In genomic region chr1:151616555-151617205, GRCm38 (mm10) we compare ENCODE assay signal across 10 mouse cellular contexts. TPM values are rescaled to one million over a fixed set of nuclear protein-coding genes. Genes with fewer than 3 reads are reported as not detected.
DNase-seq lines count a peak whose midpoint lies in the region; ATAC-seq lines count a peak whose summit lies in the region.
"Had no signal": no experiment of that assay in that cellular context is flagged by ENCODE, and none has a peak within 500 bp of the region (broad histone marks: within the 10 kb centered on the region; RNA-seq: fewer than 3 reads in every experiment).

No protein-coding gene starts in this region.

- H3K9ac ChIP-seq in forebrain, embryonic 15.5 days (replicated peaks), result no peak overlapping the region
- H3K9ac ChIP-seq: hindbrain, embryonic 13.5 days; lung, embryonic 14.5 days had no signal

- no peaks in the 10 kb centered on the region for H3K36me3 ChIP-seq in forebrain, embryonic 15.5 days
- H3K36me3 ChIP-seq: hindbrain, embryonic 13.5 days had no signal

- 92% methylated on average over 7 of the region's 7 CpGs for WGBS in forebrain, embryonic 15.5 days

- ATAC-seq in forebrain, embryonic 15.5 days (replicated peaks), result no peak
- no peak for ATAC-seq in monocyte, adult 5-6 weeks (replicated peaks; ENCODE audit: insufficient number of reproducible peaks, low FRiP score, low TSS enrichment, poor library complexity, severe bottlenecking)

- H3K27me3 ChIP-seq in forebrain, embryonic 15.5 days, result no peaks in the 10 kb centered on the region
- H3K27me3 ChIP-seq: hindbrain, embryonic 13.5 days had no signal

- no peaks in the 10 kb centered on the region; the same call in 1 of the 2 replicates for H3K4me1 ChIP-seq in forebrain, embryonic 15.5 days

- peak; percentile 26 for DNase-seq in spleen, adult 12 weeks (ENCODE audit: low spot score)
- no peak for DNase-seq in spleen, adult 18-20 months
- DNase-seq in adrenal gland, adult 18-20 months (ENCODE audit: low spot score in 2 of 2), result peak; percentile 37 to 57
- DNase-seq in left cerebral cortex, postnatal 25 days (ENCODE audit: low spot score in 2 of 2), result peak; percentile 16 to 81
- DNase-seq in cerebellum, adult 9-11 months, result no peak
- DNase-seq: kidney, postnatal 10 days; lung, embryonic 14.5 days had no signal

- no peaks in the 10 kb centered on the region for H3K9me3 ChIP-seq in forebrain, embryonic 15.5 days
- H3K9me3 ChIP-seq: hindbrain, embryonic 13.5 days had no signal

- no peak overlapping the region for H3K4me3 ChIP-seq in forebrain, embryonic 15.5 days
- H3K4me3 ChIP-seq: hindbrain, embryonic 13.5 days had no signal

- H3K4me2 ChIP-seq in forebrain, embryonic 15.5 days (replicated peaks), result no peak overlapping the region
- H3K4me2 ChIP-seq: hindbrain, embryonic 13.5 days; lung, embryonic 14.5 days had no signal

- H3K27ac ChIP-seq in forebrain, embryonic 15.5 days (replicated peaks), result no peak overlapping the region
- H3K27ac ChIP-seq: hindbrain, embryonic 13.5 days had no signal

- intact Hi-C loops in left cerebral cortex, postnatal 25 days (cut with DNase I), result no loop called here

RNA-seq across cellular contexts. Expression of gene Fam129a, which starts 45.7 kb away (rescaled TPM):
- 100 to 1,000 TPM; 124 to 180 TPM for total RNA-seq in adrenal gland, adult 18-20 months (2021)
- total RNA-seq in left cerebral cortex, postnatal 25 days (2021), result 1 to 10 TPM; 1.9 to 2.1 TPM
- 0.41 and 2.2 TPM in 2 replicates for polyA plus RNA-seq in forebrain, embryonic 15.5 days (2015; fragmentation: Nextera tagmentation; extraction: Ambion mirVana)
- 94.5 to 113 TPM (median 95.7 TPM) in 3 replicates for total RNA-seq in monocyte, adult 5-6 weeks (2017)

Comparison
In these comparisons a context has a peak if more than half of its experiments do, and no peak if none do; other contexts are left out.
1. DNase-seq: peak in spleen, adult 12 weeks (single experiment), adrenal gland, adult 18-20 months (2 of 2) and left cerebral cortex, postnatal 25 days (2 of 2); none in spleen, adult 18-20 months (0 of 2) and cerebellum, adult 9-11 months (single experiment).
2. RNA of gene Fam129a, which starts 45.7 kb away (total RNA-seq): 124 to 180 TPM in adrenal gland, adult 18-20 months and 94.5 to 113 TPM in monocyte, adult 5-6 weeks; 1.9 to 2.1 TPM in left cerebral cortex, postnatal 25 days; every median in the first group is over 10 times any median in the second.